Mouse (Mus musculus): ENCODE measurements around the gene Scamp2. TPM values are rescaled to one million over a fixed set of nuclear protein-coding genes. Genes with fewer than 3 reads are reported as not detected.

The Scamp2 gene
- polyA plus RNA-seq, 1 experiment from 2014 or later = 53.3 TPM

- Histone ChIP-seq H3K36me3 (ENCODE audit: control insufficient read depth, insufficient read depth, low read length) (peaks cover 35% of the 10 kb centered on the region), H3K27me3 (ENCODE audit: control insufficient read depth, insufficient read depth, low read length) (no peaks in the 10 kb centered on the region), H3K4me3 (ENCODE audit: low read depth, low read length) (no peak overlapping the region), H3K27ac (ENCODE audit: low read depth, low read length) (no peak overlapping the region), H3K9me3 (replicated peaks; ENCODE audit: control insufficient read depth, low read length) (no peaks in the 10 kb centered on the region), H3K4me2 (no peak overlapping the region), H3K4me1 (ENCODE audit: control insufficient read depth, insufficient read depth, low read length) (peaks cover 3% of the 10 kb centered on the region), H3K9ac (ENCODE audit: low read depth, low read length) (no peak overlapping the region)
- 71% methylated on average over 3 of the region's 3 CpGs for WGBS (ENCODE audit: insufficient replicate concordance)
- no peak for ATAC-seq (replicated peaks; ENCODE audit: insufficient number of reproducible peaks, low FRiP score, low TSS enrichment)
Measured at GRCm38 (mm10) chr9:57543951-57544350, 16.8 kb upstream of the Scamp2 start.

GRCm38 (mm10) chr9:57547287-57547686 is 13.5 kb upstream of the Scamp2 start:
- H3K9ac ChIP-seq (ENCODE audit: low read depth, low read length) = no peak overlapping the region
- no peak overlapping the region for H3K27ac ChIP-seq (ENCODE audit: low read depth, low read length)
- 51% methylated on average over 5 of the region's 5 CpGs for WGBS (ENCODE audit: insufficient replicate concordance)

DNA sequence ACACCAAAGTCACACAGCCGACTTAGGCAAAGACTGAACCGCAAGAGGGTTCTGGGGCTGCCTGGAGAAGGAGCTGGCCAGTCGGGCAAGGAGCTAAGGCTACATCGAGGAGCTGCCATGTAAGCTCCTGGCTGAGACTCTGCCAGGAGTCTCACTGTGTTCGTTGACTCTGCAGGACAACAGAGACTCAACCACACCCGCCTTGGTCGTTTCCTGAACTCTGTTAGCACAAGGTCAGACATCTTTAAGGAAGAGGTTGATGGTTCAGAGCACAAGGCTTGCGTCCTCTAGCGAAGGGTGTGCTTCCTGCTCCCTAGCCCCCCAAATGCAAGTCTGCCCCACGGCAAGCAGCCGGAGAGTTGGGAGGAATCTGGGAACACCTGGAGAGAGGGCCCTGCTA is 12.9 kb upstream of the Scamp2 start:
- Histone ChIP-seq H3K9me3 (replicated peaks; ENCODE audit: control insufficient read depth, low read length) (no peaks in the 10 kb centered on the region), H3K4me1 (ENCODE audit: control insufficient read depth, insufficient read depth, low read length) (peaks cover 17% of the 10 kb centered on the region), H3K4me3 (ENCODE audit: low read depth, low read length) (no peak overlapping the region), H3K27me3 (ENCODE audit: control insufficient read depth, insufficient read depth, low read length) (no peaks in the 10 kb centered on the region), H3K36me3 (ENCODE audit: control insufficient read depth, insufficient read depth, low read length) (peaks cover 33% of the 10 kb centered on the region), H3K9ac (ENCODE audit: low read depth, low read length) (no peak overlapping the region), H3K27ac (ENCODE audit: low read depth, low read length) (no peak overlapping the region), H3K4me2 (no peak overlapping the region)
- no peak for ATAC-seq (replicated peaks; ENCODE audit: insufficient number of reproducible peaks, low FRiP score, low TSS enrichment)
- WGBS (ENCODE audit: insufficient replicate concordance) = 88% methylated on average over 11 of the region's 11 CpGs

More at GRCm38 (mm10) chr9:57547287-57547686, 13.5 kb upstream of the Scamp2 start:
- Histone ChIP-seq H3K4me1 (ENCODE audit: control insufficient read depth, insufficient read depth, low read length) (peaks cover 17% of the 10 kb centered on the region), H3K9me3 (replicated peaks; ENCODE audit: control insufficient read depth, low read length) (no peaks in the 10 kb centered on the region), H3K27me3 (ENCODE audit: control insufficient read depth, insufficient read depth, low read length) (no peaks in the 10 kb centered on the region), H3K4me3 (ENCODE audit: low read depth, low read length) (no peak overlapping the region), H3K4me2 (no peak overlapping the region), H3K36me3 (ENCODE audit: control insufficient read depth, insufficient read depth, low read length) (peaks cover 33% of the 10 kb centered on the region)
- no peak for ATAC-seq (replicated peaks; ENCODE audit: insufficient number of reproducible peaks, low FRiP score, low TSS enrichment)

DNA sequence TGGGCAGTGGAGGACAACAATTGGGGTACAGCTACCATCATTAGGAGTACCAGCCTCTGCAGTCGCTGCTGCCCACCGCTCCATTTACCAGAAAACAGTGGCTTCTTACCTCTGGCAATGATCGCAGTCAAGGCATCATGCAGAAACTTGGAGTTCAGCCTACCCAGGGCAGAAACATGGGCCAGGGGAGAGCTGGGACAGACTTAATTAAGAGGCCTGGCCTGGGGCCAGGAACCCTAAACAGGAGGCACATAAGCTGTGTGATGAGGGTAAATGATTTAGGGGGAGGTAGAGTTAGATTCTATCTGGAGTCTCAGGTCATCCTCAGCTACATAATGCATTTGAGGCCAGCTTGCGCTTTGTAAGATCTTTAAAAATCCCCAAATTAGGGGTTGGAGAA is 11.6 kb upstream of the Scamp2 start:
- Histone ChIP-seq H3K9me3 (replicated peaks; ENCODE audit: control insufficient read depth, low read length) (no peaks in the 10 kb centered on the region), H3K9ac (ENCODE audit: low read depth, low read length) (no peak overlapping the region), H3K4me1 (ENCODE audit: control insufficient read depth, insufficient read depth, low read length) (peaks cover 17% of the 10 kb centered on the region), H3K27me3 (ENCODE audit: control insufficient read depth, insufficient read depth, low read length) (no peaks in the 10 kb centered on the region), H3K4me3 (ENCODE audit: low read depth, low read length) (no peak overlapping the region), H3K27ac (ENCODE audit: low read depth, low read length) (no peak overlapping the region), H3K4me2 (no peak overlapping the region), H3K36me3 (ENCODE audit: control insufficient read depth, insufficient read depth, low read length) (peaks cover 24% of the 10 kb centered on the region)
- no peak for ATAC-seq (replicated peaks; ENCODE audit: insufficient number of reproducible peaks, low FRiP score, low TSS enrichment)
- WGBS (ENCODE audit: insufficient replicate concordance) = 93% methylated on average over 4 of the region's 4 CpGs

DNA sequence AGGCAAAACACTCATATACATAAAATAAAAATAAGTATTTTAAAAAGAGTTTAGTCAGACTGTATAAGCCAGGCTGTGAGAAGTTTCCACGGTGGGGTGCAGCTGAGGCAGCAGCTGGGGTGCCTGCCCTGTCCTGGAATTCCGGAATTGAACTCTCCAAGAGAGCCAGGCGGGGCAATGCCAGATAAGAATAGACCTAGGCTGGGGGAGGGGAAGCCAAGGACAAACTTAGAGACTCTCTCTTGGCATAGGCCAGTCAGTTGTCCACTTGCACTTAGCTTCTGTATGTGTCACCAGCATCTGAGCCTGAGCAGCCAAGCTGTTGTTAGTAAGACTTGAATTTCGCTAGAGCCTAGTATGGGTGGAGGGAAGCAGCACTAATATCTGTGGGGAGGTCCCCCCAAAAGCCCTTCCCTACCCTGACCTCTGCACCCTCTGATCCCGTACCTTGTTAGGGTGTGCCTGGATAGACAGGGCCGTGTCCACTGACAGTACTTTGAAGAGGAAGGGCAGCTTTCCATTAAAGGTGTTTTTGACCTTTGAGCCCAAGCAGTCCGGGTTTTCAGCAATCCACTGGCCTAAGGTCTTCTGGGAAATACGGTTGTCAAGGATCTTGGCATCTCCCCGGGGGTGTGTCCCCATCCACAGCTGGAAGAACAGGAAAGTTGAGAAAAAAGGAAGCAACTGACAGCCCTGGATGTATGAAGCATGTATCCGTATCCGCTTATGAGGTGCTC is 10.4 kb upstream of the Scamp2 start:
- no peaks in the 10 kb centered on the region for H3K9me3 ChIP-seq (replicated peaks; ENCODE audit: control insufficient read depth, low read length)
- no peak overlapping the region for H3K4me3 ChIP-seq (ENCODE audit: low read depth, low read length)
- peaks cover 17% of the 10 kb centered on the region for H3K4me1 ChIP-seq (ENCODE audit: control insufficient read depth, insufficient read depth, low read length)
- WGBS (ENCODE audit: insufficient replicate concordance) = 65% methylated on average over 11 of the region's 11 CpGs
- H3K27me3 ChIP-seq (ENCODE audit: control insufficient read depth, insufficient read depth, low read length) = no peaks in the 10 kb centered on the region
- H3K27ac ChIP-seq (ENCODE audit: low read depth, low read length) = peak overlapping the region; percentile 61
- H3K4me2 ChIP-seq = no peak overlapping the region; the same call in 1 of the 2 replicates
- peaks cover 13% of the 10 kb centered on the region for H3K36me3 ChIP-seq (ENCODE audit: control insufficient read depth, insufficient read depth, low read length)
- peak overlapping the region; percentile 12; the same call in 1 of the 2 replicates for H3K9ac ChIP-seq (ENCODE audit: low read depth, low read length)
- ATAC-seq (replicated peaks; ENCODE audit: insufficient number of reproducible peaks, low FRiP score, low TSS enrichment) = no peak; the same call in 1 of the 2 replicates

- peaks cover 17% of the 10 kb centered on the region for H3K4me1 ChIP-seq (ENCODE audit: control insufficient read depth, insufficient read depth, low read length)
- H3K4me2 ChIP-seq = peak within 1 kb of the TSS; percentile 76
- H3K9ac ChIP-seq (ENCODE audit: low read depth, low read length) = peak within 1 kb of the TSS; percentile 75
- no peak within 1 kb of the TSS for H3K27ac ChIP-seq (ENCODE audit: low read depth, low read length)
- H3K27me3 ChIP-seq (ENCODE audit: control insufficient read depth, insufficient read depth, low read length) = no peaks in the 10 kb centered on the region
- 0 out of 2 replicates have a peak, but pooled peaks have one; percentile 41 for ATAC-seq (replicated peaks; ENCODE audit: insufficient number of reproducible peaks, low FRiP score, low TSS enrichment)
- H3K9me3 ChIP-seq (replicated peaks; ENCODE audit: control insufficient read depth, low read length) = no peaks in the 10 kb centered on the region
- H3K36me3 ChIP-seq (ENCODE audit: control insufficient read depth, insufficient read depth, low read length) = peaks cover 3% of the 10 kb centered on the region; the same call in 1 of the 2 replicates
- WGBS (ENCODE audit: insufficient replicate concordance) = under 1% methylated on average over 28 of the region's 28 CpGs
- H3K4me3 ChIP-seq (ENCODE audit: low read depth, low read length) = peak within 1 kb of the TSS; percentile 63
Measured at GRCm38 (mm10) chr9:57552139-57552887, 8.4 kb upstream of the Scamp2 start, which contains the start of gene Mpi. TSS of gene Mpi (minus strand) at chr9:57552763.

GRCm38 (mm10) chr9:57553119-57553518 is 7.6 kb upstream of the Scamp2 start:
- H3K36me3 ChIP-seq (ENCODE audit: control insufficient read depth, insufficient read depth, low read length) = 0 out of 2 replicates have a peak, but pooled peaks cover 3% of the 10 kb centered on the region
- H3K4me1 ChIP-seq (ENCODE audit: control insufficient read depth, insufficient read depth, low read length) = peaks cover 14% of the 10 kb centered on the region
- 69% methylated on average over 11 of the region's 11 CpGs for WGBS (ENCODE audit: insufficient replicate concordance)
- no peak overlapping the region for H3K4me2 ChIP-seq
- ATAC-seq (replicated peaks; ENCODE audit: insufficient number of reproducible peaks, low FRiP score, low TSS enrichment) = no peak
- H3K9ac ChIP-seq (ENCODE audit: low read depth, low read length) = no peak overlapping the region
- no peak overlapping the region for H3K27ac ChIP-seq (ENCODE audit: low read depth, low read length)
- H3K9me3 ChIP-seq (replicated peaks; ENCODE audit: control insufficient read depth, low read length) = no peaks in the 10 kb centered on the region
- H3K4me3 ChIP-seq (ENCODE audit: low read depth, low read length) = no peak overlapping the region
- no peaks in the 10 kb centered on the region for H3K27me3 ChIP-seq (ENCODE audit: control insufficient read depth, insufficient read depth, low read length)

- ATAC-seq (replicated peaks; ENCODE audit: insufficient number of reproducible peaks, low FRiP score, low TSS enrichment) = no peak
- WGBS (ENCODE audit: insufficient replicate concordance) = 40% methylated on average over 3 of the region's 3 CpGs
- H3K9me3 ChIP-seq (replicated peaks; ENCODE audit: control insufficient read depth, low read length) = no peaks in the 10 kb centered on the region
- no peaks in the 10 kb centered on the region for H3K36me3 ChIP-seq (ENCODE audit: control insufficient read depth, insufficient read depth, low read length)
- no peak overlapping the region for H3K4me2 ChIP-seq
- no peak overlapping the region for H3K27ac ChIP-seq (ENCODE audit: low read depth, low read length)
- no peaks in the 10 kb centered on the region for H3K27me3 ChIP-seq (ENCODE audit: control insufficient read depth, insufficient read depth, low read length)
- H3K9ac ChIP-seq (ENCODE audit: low read depth, low read length) = no peak overlapping the region
- peaks cover 13% of the 10 kb centered on the region for H3K4me1 ChIP-seq (ENCODE audit: control insufficient read depth, insufficient read depth, low read length)
- no peak overlapping the region for H3K4me3 ChIP-seq (ENCODE audit: low read depth, low read length)
Measured at GRCm38 (mm10) chr9:57554753-57555152, 6.0 kb upstream of the Scamp2 start.
